Mouse (Mus musculus): ENCODE results near the gene Nceh1. TPM values are rescaled to one million over a fixed set of nuclear protein-coding genes. Genes with fewer than 3 reads are reported as not detected.

Gene Nceh1
- polyA plus RNA-seq, 1 experiment from 2014 or later: 18.2 TPM

DNA sequence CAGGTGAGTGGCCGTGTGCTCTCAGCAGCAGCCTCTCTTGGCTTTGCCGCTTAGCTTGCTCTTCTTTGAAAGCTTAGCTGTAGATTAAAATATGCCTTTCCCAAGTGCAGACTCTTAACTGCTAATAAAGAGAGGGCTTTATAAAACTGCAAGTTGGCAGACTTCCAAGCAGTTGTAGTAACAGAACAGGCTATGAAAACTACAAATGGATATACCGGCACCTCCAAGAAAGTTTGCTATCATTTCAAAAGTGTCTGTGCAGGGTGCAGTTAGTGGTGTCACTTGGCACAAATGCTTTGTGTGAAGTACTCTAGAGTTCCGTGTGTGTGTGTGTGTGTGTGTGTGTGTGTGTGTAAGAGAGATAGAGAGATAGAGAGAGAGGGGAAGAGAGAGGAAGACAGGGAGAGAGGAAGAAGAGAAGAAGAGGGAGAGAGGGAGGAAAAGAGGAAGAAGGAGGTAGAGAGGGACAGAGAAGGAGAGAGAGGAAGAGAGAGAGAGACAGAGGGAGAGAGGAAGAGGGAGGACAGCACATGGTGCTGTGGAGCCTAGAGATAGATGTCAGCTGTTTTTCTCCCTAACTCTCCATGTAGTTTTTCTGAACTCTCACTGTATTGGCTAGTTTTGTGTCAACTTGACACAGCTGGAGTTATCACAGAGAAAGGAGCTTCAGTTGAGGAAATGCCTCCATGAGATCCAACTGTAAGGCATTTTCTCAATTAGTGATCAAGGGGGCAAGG lies 134.7 kb downstream of the Nceh1 start:
- Histone ChIP-seq H3K9ac (ENCODE audit: low read depth, low read length) (no peak overlapping the region), H3K4me3 (ENCODE audit: low read depth, low read length) (no peak overlapping the region), H3K4me2 (ENCODE audit: low read length) (no peak overlapping the region), H3K36me3 (ENCODE audit: control insufficient read depth, insufficient read depth, low read length) (no peaks in the 10 kb centered on the region), H3K9me3 (replicated peaks; ENCODE audit: control insufficient read depth, low read length, poor library complexity, severe bottlenecking) (no peaks in the 10 kb centered on the region), H3K27ac (ENCODE audit: low read length) (no peak overlapping the region), H3K27me3 (ENCODE audit: control insufficient read depth, insufficient read depth, low read depth, low read length) (no peaks in the 10 kb centered on the region), H3K4me1 (ENCODE audit: control insufficient read depth, insufficient read depth, low read length) (no peaks in the 10 kb centered on the region)
- 60% methylated on average over 4 of the region's 4 CpGs for WGBS
- 0 out of 2 replicates have a peak, but pooled peaks have one; percentile 25 for ATAC-seq

DNA sequence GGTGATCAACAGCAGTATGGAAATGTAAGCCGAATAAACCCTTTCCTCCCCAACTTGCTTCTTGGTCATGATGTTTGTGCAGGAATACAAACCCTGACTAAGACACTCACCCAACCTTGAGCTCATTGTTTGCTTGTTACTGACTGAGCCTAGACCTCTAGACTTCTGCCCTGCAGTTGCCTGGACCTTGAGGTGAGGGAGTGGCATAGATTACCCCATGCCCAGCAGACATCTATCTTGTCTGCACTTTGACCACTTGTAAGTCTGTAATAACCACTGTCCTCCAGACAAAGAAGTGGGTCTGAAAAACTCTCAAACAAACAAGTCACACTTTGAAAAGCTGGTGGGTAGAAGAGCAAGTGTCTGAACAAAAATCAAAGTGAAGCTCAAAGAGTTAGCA lies 136.9 kb downstream of the Nceh1 start:
- no peak overlapping the region for H3K4me3 ChIP-seq (ENCODE audit: low read depth, low read length)
- H3K27ac ChIP-seq (ENCODE audit: low read length): no peak overlapping the region
- no peak overlapping the region for H3K4me2 ChIP-seq (ENCODE audit: low read length)
- no peaks in the 10 kb centered on the region for H3K4me1 ChIP-seq (ENCODE audit: control insufficient read depth, insufficient read depth, low read length)
- H3K36me3 ChIP-seq (ENCODE audit: control insufficient read depth, insufficient read depth, low read length): no peaks in the 10 kb centered on the region
- H3K27me3 ChIP-seq (ENCODE audit: control insufficient read depth, insufficient read depth, low read depth, low read length): no peaks in the 10 kb centered on the region
- H3K9me3 ChIP-seq (replicated peaks; ENCODE audit: control insufficient read depth, low read length, poor library complexity, severe bottlenecking): no peaks in the 10 kb centered on the region
- WGBS: 100% methylated on average over 1 of the region's 1 CpGs
- no peak for ATAC-seq
- no peak overlapping the region for H3K9ac ChIP-seq (ENCODE audit: low read depth, low read length)

DNA sequence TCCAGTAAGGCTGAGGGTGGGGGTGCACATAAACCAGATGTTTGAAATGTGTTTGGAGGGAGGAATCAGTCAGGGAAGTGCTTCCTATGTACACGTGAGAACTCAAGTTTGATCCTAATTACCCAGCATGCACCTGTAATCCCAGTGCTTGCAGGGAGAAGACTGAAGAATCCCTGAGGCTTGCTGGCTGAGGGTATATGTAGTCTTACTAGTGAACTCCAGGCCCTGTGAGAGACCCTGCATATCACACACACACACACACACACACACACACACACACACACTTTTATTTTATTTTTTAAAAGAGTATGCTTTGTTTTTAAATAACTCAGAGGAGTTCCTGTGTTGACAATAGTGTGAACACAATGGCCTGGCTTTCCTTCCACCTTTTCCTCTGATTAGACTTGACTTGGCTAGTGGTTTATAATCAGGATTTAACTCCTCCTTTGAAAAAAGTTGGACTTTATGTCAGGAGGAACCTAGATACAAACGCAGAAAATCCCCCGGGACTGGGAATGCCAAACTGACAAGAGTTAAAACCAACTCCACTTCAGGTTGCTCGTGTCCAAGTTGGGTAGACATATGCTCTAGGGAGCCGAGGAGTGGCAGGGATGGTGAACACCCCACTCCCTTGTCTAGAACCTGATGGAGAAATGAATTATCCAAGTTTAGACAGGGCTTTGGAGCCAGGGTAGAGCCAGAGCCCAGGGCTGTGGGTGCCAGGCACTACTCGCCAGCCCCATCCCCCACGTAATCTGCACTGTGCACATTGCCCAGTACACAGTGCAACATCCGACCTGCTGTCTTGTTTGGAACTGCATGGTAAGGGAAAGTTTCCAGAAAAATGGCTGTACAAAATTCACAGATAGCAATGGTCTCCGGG lies 138.1 kb downstream of the Nceh1 start:
- no peak for ATAC-seq
- H3K4me1 ChIP-seq (ENCODE audit: control insufficient read depth, insufficient read depth, low read length): no peaks in the 10 kb centered on the region
- 76% methylated on average over 9 of the region's 9 CpGs for WGBS
- H3K27me3 ChIP-seq (ENCODE audit: control insufficient read depth, insufficient read depth, low read depth, low read length): no peaks in the 10 kb centered on the region
- H3K27ac ChIP-seq (ENCODE audit: low read length): no peak overlapping the region
- no peak overlapping the region for H3K4me3 ChIP-seq (ENCODE audit: low read depth, low read length)
- no peak overlapping the region for H3K4me2 ChIP-seq (ENCODE audit: low read length)
- H3K9me3 ChIP-seq (replicated peaks; ENCODE audit: control insufficient read depth, low read length, poor library complexity, severe bottlenecking): no peaks in the 10 kb centered on the region
- H3K36me3 ChIP-seq (ENCODE audit: control insufficient read depth, insufficient read depth, low read length): no peaks in the 10 kb centered on the region
- no peak overlapping the region for H3K9ac ChIP-seq (ENCODE audit: low read depth, low read length)

DNA sequence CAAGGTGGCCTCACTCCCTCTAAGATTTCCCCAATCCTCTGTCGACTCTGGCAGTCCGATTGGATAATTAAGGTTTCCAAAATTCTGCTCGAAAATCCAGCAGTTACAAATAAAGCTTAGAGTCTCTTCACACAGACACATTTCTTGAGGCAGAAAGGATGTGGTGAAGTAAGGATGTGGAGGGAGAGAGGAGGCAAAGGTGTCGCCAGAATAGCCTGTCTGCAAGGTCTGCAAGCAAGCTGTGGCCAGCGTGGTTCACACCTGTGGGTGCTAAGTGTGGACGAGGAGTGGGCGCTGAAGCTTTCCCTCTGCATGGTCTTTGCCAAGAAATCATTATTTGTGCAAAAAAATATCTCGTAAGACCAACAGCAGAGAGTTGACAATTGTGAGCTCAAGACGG lies 139.8 kb downstream of the Nceh1 start:
- H3K36me3 ChIP-seq (ENCODE audit: control insufficient read depth, insufficient read depth, low read length): no peaks in the 10 kb centered on the region
- no peaks in the 10 kb centered on the region for H3K27me3 ChIP-seq (ENCODE audit: control insufficient read depth, insufficient read depth, low read depth, low read length)
- H3K4me3 ChIP-seq (ENCODE audit: low read depth, low read length): no peak overlapping the region
- H3K4me2 ChIP-seq (ENCODE audit: low read length): no peak overlapping the region
- no peak overlapping the region for H3K9ac ChIP-seq (ENCODE audit: low read depth, low read length)
- no peaks in the 10 kb centered on the region for H3K9me3 ChIP-seq (replicated peaks; ENCODE audit: control insufficient read depth, low read length, poor library complexity, severe bottlenecking)
- no peak for ATAC-seq
- H3K27ac ChIP-seq (ENCODE audit: low read length): no peak overlapping the region
- no peaks in the 10 kb centered on the region for H3K4me1 ChIP-seq (ENCODE audit: control insufficient read depth, insufficient read depth, low read length)
- WGBS: 87% methylated on average over 9 of the region's 9 CpGs

DNA sequence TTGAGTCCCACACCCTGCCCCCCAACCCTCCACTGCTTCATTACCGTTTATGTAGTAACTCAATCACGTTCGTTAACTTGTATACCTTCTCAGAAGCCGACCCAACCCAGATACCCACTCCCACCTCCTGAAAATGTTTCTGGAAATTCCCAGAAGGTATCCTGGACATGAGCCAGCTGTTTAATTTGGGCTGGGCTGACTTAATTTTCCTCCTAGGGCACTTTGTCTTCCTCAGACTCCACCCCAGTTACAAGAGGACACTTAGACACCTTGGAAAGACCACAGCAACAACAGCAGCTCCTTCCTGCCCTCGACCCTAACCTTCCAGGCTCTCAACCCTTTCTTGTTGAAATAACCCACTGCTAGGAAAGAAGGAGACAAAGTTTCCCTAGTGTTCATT lies 140.8 kb downstream of the Nceh1 start:
- 77% methylated on average over 5 of the region's 5 CpGs for WGBS
- no peak overlapping the region for H3K4me2 ChIP-seq (ENCODE audit: low read length)
- H3K4me3 ChIP-seq (ENCODE audit: low read depth, low read length): no peak overlapping the region
- no peak overlapping the region for H3K9ac ChIP-seq (ENCODE audit: low read depth, low read length)
- no peaks in the 10 kb centered on the region for H3K27me3 ChIP-seq (ENCODE audit: control insufficient read depth, insufficient read depth, low read depth, low read length)
- no peak for ATAC-seq
- H3K4me1 ChIP-seq (ENCODE audit: control insufficient read depth, insufficient read depth, low read length): no peaks in the 10 kb centered on the region
- no peaks in the 10 kb centered on the region for H3K36me3 ChIP-seq (ENCODE audit: control insufficient read depth, insufficient read depth, low read length)
- no peak overlapping the region for H3K27ac ChIP-seq (ENCODE audit: low read length)
- no peaks in the 10 kb centered on the region for H3K9me3 ChIP-seq (replicated peaks; ENCODE audit: control insufficient read depth, low read length, poor library complexity, severe bottlenecking)

DNA sequence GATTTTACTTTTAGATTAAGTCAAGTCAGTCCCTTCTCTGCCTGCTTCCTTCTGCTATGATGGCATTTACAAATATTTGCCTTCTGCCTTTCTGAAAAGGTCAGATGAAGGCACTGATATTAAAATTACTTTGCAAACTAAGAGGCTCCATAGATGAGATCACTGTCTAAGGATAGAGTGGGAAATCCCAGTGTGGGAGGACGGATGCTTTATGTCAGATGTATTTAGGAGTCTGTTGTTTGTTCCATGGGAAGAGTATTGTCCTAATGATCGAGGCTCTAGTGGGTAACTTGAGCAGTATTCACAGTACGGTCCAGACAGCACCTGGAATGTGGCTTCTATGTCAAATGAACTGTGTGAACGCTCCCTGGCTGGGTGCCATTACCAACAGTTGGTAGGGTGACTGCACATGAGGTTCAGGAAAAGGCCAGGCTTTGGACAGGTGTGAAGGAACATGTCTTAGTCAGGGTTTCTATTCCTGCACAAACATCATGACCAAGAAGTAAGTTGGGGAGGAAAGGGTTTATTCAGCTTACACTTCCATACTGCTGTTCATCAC lies 143.9 kb downstream of the Nceh1 start:
- Histone ChIP-seq H3K36me3 (ENCODE audit: control insufficient read depth, insufficient read depth, low read length) (no peaks in the 10 kb centered on the region), H3K9me3 (replicated peaks; ENCODE audit: control insufficient read depth, low read length, poor library complexity, severe bottlenecking) (no peaks in the 10 kb centered on the region), H3K9ac (ENCODE audit: low read depth, low read length) (no peak overlapping the region), H3K27ac (ENCODE audit: low read length) (no peak overlapping the region), H3K4me1 (ENCODE audit: control insufficient read depth, insufficient read depth, low read length) (no peaks in the 10 kb centered on the region), H3K27me3 (ENCODE audit: control insufficient read depth, insufficient read depth, low read depth, low read length) (no peaks in the 10 kb centered on the region), H3K4me2 (ENCODE audit: low read length) (no peak overlapping the region), H3K4me3 (ENCODE audit: low read depth, low read length) (no peak overlapping the region)
- WGBS: 79% methylated on average over 4 of the region's 4 CpGs
- no peak for ATAC-seq

DNA sequence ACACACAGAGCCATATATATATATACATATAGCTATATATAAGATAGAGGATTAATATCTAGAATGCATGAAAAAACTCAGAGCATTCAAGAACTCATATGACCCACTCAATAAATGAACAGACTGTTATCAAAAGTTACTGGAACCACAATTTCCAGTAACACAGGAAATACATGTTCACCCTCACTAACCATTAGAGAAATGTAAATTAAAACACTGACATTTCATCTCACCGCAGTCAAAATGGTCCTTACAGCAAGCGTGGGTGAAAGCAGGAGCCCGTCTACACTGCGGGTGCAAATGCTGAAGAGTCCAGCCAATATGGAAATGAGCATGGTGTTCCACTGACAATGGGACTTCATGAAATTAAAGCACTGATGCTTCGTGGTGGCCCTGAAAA lies 147.9 kb downstream of the Nceh1 start:
- H3K27ac ChIP-seq (ENCODE audit: low read length): no peak overlapping the region
- H3K4me1 ChIP-seq (ENCODE audit: control insufficient read depth, insufficient read depth, low read length): no peaks in the 10 kb centered on the region
- H3K4me3 ChIP-seq (ENCODE audit: low read depth, low read length): no peak overlapping the region
- H3K27me3 ChIP-seq (ENCODE audit: control insufficient read depth, insufficient read depth, low read depth, low read length): no peaks in the 10 kb centered on the region
- H3K36me3 ChIP-seq (ENCODE audit: control insufficient read depth, insufficient read depth, low read length): no peaks in the 10 kb centered on the region
- no peak overlapping the region for H3K9ac ChIP-seq (ENCODE audit: low read depth, low read length)
- WGBS: 90% methylated on average over 5 of the region's 5 CpGs
- ATAC-seq: no peak
- H3K4me2 ChIP-seq (ENCODE audit: low read length): no peak overlapping the region
- no peaks in the 10 kb centered on the region for H3K9me3 ChIP-seq (replicated peaks; ENCODE audit: control insufficient read depth, low read length, poor library complexity, severe bottlenecking)
